Mouse (Mus musculus) MEL (cell line): ENCODE measurements around the gene Gzmm. TPM values are rescaled to one million over a fixed set of nuclear protein-coding genes. Genes with fewer than 3 reads are reported as not detected.

ENCODE experiments used
- DNase-seq: peaks from one replicate; pipeline ENCODE4 v3.0.0; 2011; ENCODE audit warnings: low read depth, low spot score
- H3K27ac ChIP-seq: 2 replicates; pipeline ENCODE4 v1.5.1; 2012; ENCODE audit warnings: low read depth, mild to moderate bottlenecking, control low read depth, low read length, moderate library complexity; ENCODE audit not compliant: control insufficient read depth
- H3K27me3 ChIP-seq, 2 experiments: fragments of 150-350 bp in 1 of 2; sonication (generic) in 1 of 2; 2 replicates each; pipeline ENCODE4 v1.6.1; 2012; ENCODE audit warnings: low read length in 2 of 2, mild to moderate bottlenecking in 2 of 2, improper control_type of control experiment in 1 of 2, moderate library complexity in 1 of 2; ENCODE audit not compliant: insufficient read depth in 2 of 2, control insufficient read depth in 1 of 2
- H3K36me3 ChIP-seq, 2 experiments: 2 replicates each; pipeline ENCODE4 v1.6.1; 2012 to 2014; ENCODE audit warnings: low read length in 2 of 2, improper control_type of control experiment in 1 of 2, inconsistent platforms in 1 of 2, mild to moderate bottlenecking in 1 of 2; ENCODE audit not compliant: insufficient read depth in 2 of 2, control insufficient read depth in 1 of 2
- H3K4me1 ChIP-seq, 2 experiments: fragments of 150-350 bp in 1 of 2; sonication (generic) in 1 of 2; 2 replicates each; pipeline ENCODE4 v1.6.1; 2012; ENCODE audit warnings: low read length in 2 of 2, improper control_type of control experiment in 1 of 2, mild to moderate bottlenecking in 1 of 2; ENCODE audit not compliant: insufficient read depth in 2 of 2, control insufficient read depth in 1 of 2
- H3K4me3 ChIP-seq, 2 experiments: fragments of 150-350 bp in 1 of 2; sonication (generic) in 1 of 2; 2 replicates each; pipeline ENCODE4 v1.5.1; 2012; ENCODE audit warnings: low read depth in 2 of 2, low read length in 2 of 2, mild to moderate bottlenecking in 2 of 2, moderate library complexity in 2 of 2, control low read depth in 1 of 2, improper control_type of control experiment in 1 of 2; ENCODE audit not compliant: control insufficient read depth in 1 of 2, insufficient read depth in 1 of 2
- H3K79me2 ChIP-seq: 2 replicates; pipeline ENCODE4 v1.6.1; 2012; ENCODE audit warnings: mild to moderate bottlenecking, low read length, moderate library complexity; ENCODE audit not compliant: control insufficient read depth, poor library complexity, insufficient read depth
- H3K9ac ChIP-seq: 2 replicates; pipeline ENCODE4 v1.6.1; 2012; ENCODE audit warnings: low read depth, mild to moderate bottlenecking, control low read depth, low read length, moderate library complexity; ENCODE audit not compliant: control insufficient read depth, poor library complexity, severe bottlenecking
- H3K9me3 ChIP-seq: fragments of 150-350 bp; sonication (generic); replicated peaks from 2 replicates; pipeline ENCODE4 v1.6.1; 2012; ENCODE audit warnings: mild to moderate bottlenecking, low read length, improper control_type of control experiment, moderate library complexity; ENCODE audit not compliant: insufficient read depth
- BHLHE40 ChIP-seq: IDR thresholded peaks from 2 replicates; pipeline ENCODE4 v1.6.1; 2012; ENCODE audit warnings: low read depth, mild to moderate bottlenecking, inconsistent platforms, low read length, improper control_type of control experiment, borderline replicate concordance
- CHD1 ChIP-seq: IDR thresholded peaks from 2 replicates; pipeline ENCODE4 v1.6.1; 2012; ENCODE audit warnings: low read depth, mild to moderate bottlenecking, inconsistent platforms, low read length, improper control_type of control experiment
- CHD2 ChIP-seq: IDR thresholded peaks from 2 replicates; pipeline ENCODE4 v1.6.1; 2011; ENCODE audit warnings: low read length, improper control_type of control experiment
- CTCF ChIP-seq, 3 experiments: IDR thresholded peaks in 2 of 3; conservative IDR thresholded peaks in 1 of 3; 2 replicates each; pipeline ENCODE4 v1.5.1; 2011 to 2012; ENCODE audit warnings: low read length in 3 of 3, low read depth in 2 of 3, mild to moderate bottlenecking in 2 of 3, improper control_type of control experiment in 1 of 3, inconsistent platforms in 1 of 3, mixed read lengths in 1 of 3, moderate library complexity in 1 of 3; ENCODE audit not compliant: control insufficient read depth in 1 of 3, insufficient read depth in 1 of 3, poor library complexity in 1 of 3, severe bottlenecking in 1 of 3
- E2F4 ChIP-seq: IDR thresholded peaks from 2 replicates; pipeline ENCODE4 v1.6.1; 2011; ENCODE audit warnings: low read depth, low read length, improper control_type of control experiment, borderline replicate concordance
- ELF1 ChIP-seq: IDR thresholded peaks from 2 replicates; pipeline ENCODE4 v1.6.1; 2014; ENCODE audit warnings: low read depth, mild to moderate bottlenecking, inconsistent platforms, low read length, improper control_type of control experiment, moderate library complexity
- EP300 ChIP-seq, 2 experiments: IDR thresholded peaks; 2 replicates each; pipeline ENCODE4 v1.6.1; 2011; ENCODE audit warnings: improper control_type of control experiment in 2 of 2, low read length in 2 of 2, low read depth in 1 of 2, mild to moderate bottlenecking in 1 of 2
- ETS1 ChIP-seq: IDR thresholded peaks from 2 replicates; pipeline ENCODE4 v1.6.1; 2012; ENCODE audit warnings: low read depth, mild to moderate bottlenecking, inconsistent platforms, low read length, improper control_type of control experiment, moderate library complexity
- GABPA ChIP-seq: IDR thresholded peaks from 2 replicates; pipeline ENCODE4 v1.6.1; 2012; ENCODE audit warnings: low read depth, mild to moderate bottlenecking, inconsistent platforms, low read length, improper control_type of control experiment, moderate library complexity
- GATA1 ChIP-seq: IDR thresholded peaks from 2 replicates; pipeline ENCODE4 v1.6.1; 2011; ENCODE audit warnings: low read depth, low read length, improper control_type of control experiment
- KAT2A ChIP-seq: conservative IDR thresholded peaks from 2 replicates; pipeline ENCODE4 v1.6.1; 2012; ENCODE audit warnings: low read depth, low read length, improper control_type of control experiment, inconsistent platforms
- MAFK ChIP-seq: IDR thresholded peaks from 2 replicates; pipeline ENCODE4 v1.6.1; 2011; ENCODE audit warnings: low read depth, mild to moderate bottlenecking, low read length, improper control_type of control experiment, borderline replicate concordance
- MAX ChIP-seq: IDR thresholded peaks from 2 replicates; pipeline ENCODE4 v1.6.1; 2011; ENCODE audit warnings: low read length, improper control_type of control experiment
- MAZ ChIP-seq: IDR thresholded peaks from 2 replicates; pipeline ENCODE4 v1.6.1; 2012; ENCODE audit warnings: low read depth, mild to moderate bottlenecking, inconsistent platforms, low read length, improper control_type of control experiment
- MEF2A ChIP-seq: IDR thresholded peaks from 2 replicates; pipeline ENCODE4 v1.6.1; 2014; ENCODE audit warnings: low read depth, mild to moderate bottlenecking, inconsistent platforms, low read length, improper control_type of control experiment; ENCODE audit not compliant: poor library complexity, insufficient replicate concordance, severe bottlenecking; ENCODE audit errors: extremely low read depth
- MXI1 ChIP-seq: IDR thresholded peaks from 2 replicates; pipeline ENCODE4 v1.6.1; 2011; ENCODE audit warnings: mild to moderate bottlenecking, low read depth, low read length, improper control_type of control experiment
- MYB ChIP-seq: IDR thresholded peaks from 2 replicates; pipeline ENCODE4 v1.6.1; 2011; ENCODE audit warnings: mild to moderate bottlenecking, low read depth, low read length, improper control_type of control experiment
- MYC ChIP-seq: IDR thresholded peaks from 2 replicates; pipeline ENCODE4 v1.6.1; 2011; ENCODE audit warnings: low read depth, mild to moderate bottlenecking, low read length, improper control_type of control experiment, moderate library complexity
- NRF1 ChIP-seq: IDR thresholded peaks from 2 replicates; pipeline ENCODE4 v1.6.1; 2014; ENCODE audit warnings: low read depth, mild to moderate bottlenecking, inconsistent platforms, low read length, improper control_type of control experiment, moderate library complexity; ENCODE audit not compliant: poor library complexity, insufficient read depth, severe bottlenecking
- POLR2A ChIP-seq, 2 experiments: IDR thresholded peaks; 2 replicates each; pipeline ENCODE4 v1.6.1; 2011 to 2012; ENCODE audit warnings: low read length in 2 of 2, mild to moderate bottlenecking in 2 of 2, control low read depth in 1 of 2, improper control_type of control experiment in 1 of 2, low read depth in 1 of 2, moderate library complexity in 1 of 2; ENCODE audit not compliant: control insufficient read depth in 1 of 2, insufficient read depth in 1 of 2, poor library complexity in 1 of 2
- POLR2AphosphoS2 ChIP-seq: IDR thresholded peaks from 2 replicates; pipeline ENCODE4 v1.6.1; 2011; ENCODE audit warnings: low read length, improper control_type of control experiment
- RCOR1 ChIP-seq: IDR thresholded peaks from 2 replicates; pipeline ENCODE4 v1.6.1; 2012; ENCODE audit warnings: low read depth, mild to moderate bottlenecking, inconsistent platforms, low read length, improper control_type of control experiment
- SMC3 ChIP-seq: IDR thresholded peaks from 2 replicates; pipeline ENCODE4 v1.6.1; 2011; ENCODE audit warnings: low read depth, low read length, improper control_type of control experiment
- TBP ChIP-seq: IDR thresholded peaks from 2 replicates; pipeline ENCODE4 v1.8.0; 2011; ENCODE audit warnings: low read depth, low read length, improper control_type of control experiment
- UBTF ChIP-seq: IDR thresholded peaks from 2 replicates; pipeline ENCODE4 v1.6.1; 2012; ENCODE audit warnings: low read depth, mild to moderate bottlenecking, inconsistent platforms, low read length, improper control_type of control experiment, moderate library complexity, borderline replicate concordance; ENCODE audit not compliant: insufficient read depth
- USF1 ChIP-seq: IDR thresholded peaks from 2 replicates; pipeline ENCODE4 v1.6.1; 2014; ENCODE audit warnings: low read depth, mild to moderate bottlenecking, inconsistent platforms, low read length, improper control_type of control experiment, moderate library complexity
- USF2 ChIP-seq, 2 experiments: IDR thresholded peaks; 2 replicates each; pipeline ENCODE4 v1.6.1; 2011 to 2012; ENCODE audit warnings: improper control_type of control experiment in 2 of 2, low read length in 2 of 2, borderline replicate concordance in 1 of 2, inconsistent platforms in 1 of 2, low read depth in 1 of 2, mild to moderate bottlenecking in 1 of 2; ENCODE audit not compliant: insufficient read depth in 1 of 2
- ZC3H11A ChIP-seq: IDR thresholded peaks from 2 replicates; pipeline ENCODE4 v1.6.1; 2012; ENCODE audit warnings: low read depth, mild to moderate bottlenecking, inconsistent platforms, low read length, improper control_type of control experiment
- ZKSCAN1 ChIP-seq: IDR thresholded peaks from 2 replicates; pipeline ENCODE4 v1.6.1; 2012; ENCODE audit warnings: low read depth, mild to moderate bottlenecking, inconsistent platforms, low read length, improper control_type of control experiment, moderate library complexity
- ZMIZ1 ChIP-seq: IDR thresholded peaks from 2 replicates; pipeline ENCODE4 v1.6.1; 2012; ENCODE audit warnings: low read depth, mild to moderate bottlenecking, inconsistent platforms, low read length, improper control_type of control experiment, moderate library complexity
- ZNF384 ChIP-seq: IDR thresholded peaks from 2 replicates; pipeline ENCODE4 v1.6.1; 2012; ENCODE audit warnings: low read depth, mild to moderate bottlenecking, inconsistent platforms, low read length, improper control_type of control experiment
- polyA plus RNA-seq, 2 experiments: library from polyadenylated mRNA; stranded (reverse) in 1 of 2; unstranded in 1 of 2; fragments of >175 nt in 1 of 2; fragments of >200 nt in 1 of 2; gene quantifications; 2 replicates each; pipeline versions ENCODE4 v1.2.1 to v1.2.4; 2012; ENCODE audit warnings: low replicate concordance in 2 of 2, low read depth in 1 of 2; ENCODE audit not compliant: insufficient read length in 2 of 2, insufficient read depth in 1 of 2, missing spikeins in 1 of 2
- total RNA-seq: library from RNA; depleted of rRNA; stranded (reverse); fragments of 300-350 nt; gene quantifications from 2 replicates; pipeline ENCODE4 v1.2.3, GENCODE M21; 2012

The Gzmm gene
- total and polyA plus RNA-seq, 3 experiments, result 2.3 to 2.5 TPM; not detected in 1

DNA sequence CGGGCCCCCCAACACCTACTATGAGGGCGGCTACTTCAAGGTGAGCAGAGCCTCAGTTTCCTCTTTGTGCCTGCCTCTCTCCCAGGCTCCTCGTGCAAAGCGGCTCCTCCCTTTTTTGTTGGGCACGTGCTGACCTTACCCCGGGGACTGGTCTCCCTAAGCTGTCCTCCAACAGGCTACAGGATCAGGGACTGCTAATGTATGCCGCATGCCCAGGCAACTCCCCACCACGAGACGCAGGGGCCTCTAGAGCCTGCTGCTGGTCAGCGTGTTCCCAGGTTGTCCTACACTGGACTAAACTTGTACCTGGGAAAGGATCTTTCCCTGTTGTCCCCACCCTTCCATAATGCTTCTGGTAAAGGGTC lies 6.3 kb upstream of the Gzmm start:
- no peaks in the 10 kb centered on the region for H3K27me3 ChIP-seq
- peak; percentile 50 for DNase-seq
- TF ChIP-seq MEF2A, result no peak
- no peak for TF ChIP-seq USF1
- no peak for TF ChIP-seq ETS1
- no peak for TF ChIP-seq KAT2A
- TF ChIP-seq MAFK, result no peak
- TF ChIP-seq MYC, result 0 out of 2 replicates have a peak, but pooled peaks have one; percentile 36
- TF ChIP-seq ZC3H11A, result no peak
- no peak for TF ChIP-seq POLR2AphosphoS2
- TF ChIP-seq TBP, result no peak
- TF ChIP-seq POLR2A (IDR thresholded peaks at IDR 0.05; ENCODE audit: control insufficient read depth in 1 of 2, insufficient read depth in 1 of 2, low read depth in 1 of 2, low read length in 2 of 2, poor library complexity in 1 of 2), result 0 out of 4 replicates have a peak, but pooled peaks of 1 of the 2 experiments have one; percentile 5
- no peak for TF ChIP-seq E2F4
- TF ChIP-seq CTCF (IDR thresholded peaks at IDR 0.05 in 2 of 3, conservative IDR thresholded peaks at IDR 0.05 in 1 of 3; ENCODE audit: control insufficient read depth in 1 of 3, insufficient read depth in 1 of 3, low read depth in 2 of 3, low read length in 3 of 3, poor library complexity in 1 of 3, severe bottlenecking in 1 of 3), result no peak
- TF ChIP-seq MYB, result no peak
- no peak for TF ChIP-seq ZMIZ1
- peak; percentile 42; the same call in 1 of the 2 replicates for TF ChIP-seq BHLHE40
- no peak for TF ChIP-seq RCOR1
- TF ChIP-seq MXI1, result peak; percentile 63
- TF ChIP-seq NRF1, result 0 out of 2 replicates have a peak, but pooled peaks have one; percentile 17
- TF ChIP-seq ELF1, result no peak
- peak; percentile 62 for TF ChIP-seq MAX
- H3K36me3 ChIP-seq, result peaks cover 3 to 4% of the 10 kb centered on the region in 2 experiments; a peak in 2 of 4 replicates
- H3K4me1 ChIP-seq, result peaks cover 6 to 19% of the 10 kb centered on the region in 2 experiments; a peak in 3 of 4 replicates
- no peaks in the 10 kb centered on the region for H3K9me3 ChIP-seq
- peak overlapping the region; percentile 96 for H3K9ac ChIP-seq
- H3K4me3 ChIP-seq, result peak overlapping the region; percentile 96 to 98
- peak overlapping the region; percentile 59 for H3K27ac ChIP-seq
- H3K79me2 ChIP-seq, result peaks cover 32% of the 10 kb centered on the region

DNA sequence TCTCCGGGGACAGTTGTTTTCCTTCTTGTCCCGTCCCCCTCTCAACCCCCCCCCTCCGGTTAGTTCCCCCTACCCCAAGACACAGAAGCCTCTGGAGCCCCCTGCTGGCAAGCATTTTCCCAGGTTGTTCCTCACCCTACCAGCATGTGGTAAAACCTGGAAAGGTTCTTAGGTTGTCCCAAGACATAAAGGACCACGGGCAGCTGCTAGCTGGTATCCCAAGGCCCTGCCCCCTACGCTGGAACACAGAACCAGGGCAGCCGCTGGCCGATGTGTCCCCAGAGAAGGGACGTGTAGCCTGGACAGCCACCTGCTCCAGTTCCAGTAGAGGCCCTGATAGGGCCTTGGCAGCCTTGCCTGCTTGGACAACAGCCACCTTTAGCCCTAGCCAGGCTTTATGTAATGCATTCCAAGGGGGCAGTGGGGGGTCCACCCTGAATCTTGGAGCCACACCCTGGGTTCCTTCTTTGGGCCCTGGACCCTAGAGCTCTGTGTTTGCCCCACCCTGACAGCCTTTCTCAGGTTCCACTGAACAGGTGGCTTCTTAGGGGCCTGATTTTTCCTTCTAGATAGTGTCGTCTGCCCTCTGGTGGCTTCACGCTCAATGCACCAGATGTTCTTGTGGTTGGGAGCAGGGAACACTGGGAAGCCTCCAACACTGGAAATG lies 5.8 kb upstream of the Gzmm start:
- Histone ChIP-seq H3K79me2 (peaks cover 32% of the 10 kb centered on the region), H3K4me1 (peaks cover 6 to 19% of the 10 kb centered on the region in 2 experiments; a peak in 3 of 4 replicates), H3K9me3 (no peaks in the 10 kb centered on the region), H3K27me3 (no peaks in the 10 kb centered on the region), H3K36me3 (peaks cover 3 to 4% of the 10 kb centered on the region in 2 experiments; a peak in 2 of 4 replicates), H3K9ac (peak overlapping the region; percentile 96), H3K27ac (peak overlapping the region; percentile 59), H3K4me3 (peak overlapping the region; percentile 96 to 98)
- peak; percentile 74 for DNase-seq
- TF ChIP-seq UBTF, result no peak
- TF ChIP-seq EP300 (IDR thresholded peaks at IDR 0.05; ENCODE audit: low read depth in 1 of 2, low read length in 2 of 2), result no peak
- TF ChIP-seq ZNF384, result no peak
- TF ChIP-seq USF2 (IDR thresholded peaks at IDR 0.05; ENCODE audit: borderline replicate concordance in 1 of 2, insufficient read depth in 1 of 2, low read depth in 1 of 2, low read length in 2 of 2), result no peak
- no peak for TF ChIP-seq ZKSCAN1
- TF ChIP-seq GATA1, result no peak
- TF ChIP-seq GABPA, result no peak
- TF ChIP-seq NRF1, result no peak
- no peak for TF ChIP-seq E2F4
- TF ChIP-seq CHD1, result peak; percentile 81; the same call in 1 of the 2 replicates
- TF ChIP-seq MAZ, result peak; percentile 74; the same call in 1 of the 2 replicates
- no peak for TF ChIP-seq RCOR1
- TF ChIP-seq CHD2, result no peak
- TF ChIP-seq SMC3, result no peak
- no peak for TF ChIP-seq TBP
